Mouse (Mus musculus) lung, postnatal 0 days (tissue): Measurements from ENCODE around the gene Psme4.
"Not testable (repeated sequence)": the region's sequence is repeated elsewhere in the genome, so short reads cannot be mapped to it uniquely, and the experiment has no call there.

Experiments used
- CTCF ChIP-seq: IDR thresholded peaks from 2 replicates; pipeline ENCODE4 v1.5.1; 2016; ENCODE audit warnings: antibody characterized with exemption, mild to moderate bottlenecking
- EP300 ChIP-seq: IDR thresholded peaks from 2 replicates; pipeline ENCODE4 v1.6.1; 2016; ENCODE audit warnings: antibody characterized with exemption, mild to moderate bottlenecking, control low read depth

DNA sequence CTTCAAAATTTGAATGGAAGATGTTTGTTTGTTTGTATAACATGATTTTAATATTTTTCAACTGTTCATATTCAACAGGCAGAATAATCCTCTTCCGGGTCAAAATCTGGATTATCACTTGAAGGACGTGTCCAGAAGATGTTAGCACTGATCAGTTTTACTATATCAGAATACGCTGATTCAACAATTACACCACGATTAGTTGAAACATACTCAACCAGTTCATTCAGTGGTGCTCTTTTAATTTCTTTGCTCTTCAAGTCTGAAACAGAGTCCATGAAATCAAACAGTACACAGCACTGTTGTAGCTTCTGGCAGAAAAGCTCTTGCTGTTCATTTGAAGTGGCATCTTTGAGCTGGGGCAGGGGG, 17.1 kb upstream of the Psme4 start:
- not testable (repeated sequence) for TF ChIP-seq CTCF, EP300
